Comparison of ENCODE assay signal across 8 mouse cellular contexts in the genomic region with DNA sequence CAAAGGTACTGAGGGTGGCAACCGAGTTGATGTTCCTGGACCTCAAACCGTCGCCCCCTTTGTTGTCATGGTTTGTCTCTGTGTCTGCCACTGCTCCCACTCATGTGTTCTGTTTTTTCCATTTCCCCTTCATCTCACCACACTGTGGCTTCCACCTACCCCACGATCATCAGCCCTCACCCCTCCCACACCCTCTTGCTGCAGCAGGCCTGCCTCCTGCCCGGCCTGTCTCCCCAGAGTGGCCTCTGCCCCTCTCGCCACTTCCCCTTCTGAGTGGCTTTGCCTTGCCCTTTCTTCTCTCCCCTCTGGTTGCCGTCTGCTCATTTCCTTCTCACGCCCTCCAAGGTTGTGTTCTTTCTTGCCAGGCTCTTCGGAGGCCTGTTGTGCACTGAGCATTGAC.
A peak's percentile ranks its signal among the peaks of the same experiment; 100 is the strongest.
DNase-seq lines count a peak whose midpoint lies in the region; ATAC-seq lines count a peak whose summit lies in the region.

No protein-coding gene starts in this region.

- H3K27ac ChIP-seq in embryonic facial prominence, embryonic 13.5 days, result peak overlapping the region; percentile 48
- H3K27ac ChIP-seq in embryonic facial prominence, embryonic 10.5 days (replicated peaks), result no peak overlapping the region
- peak overlapping the region; percentile 72 for H3K27ac ChIP-seq in stomach, embryonic 16.5 days (ENCODE audit: low read length)
- H3K27ac ChIP-seq in forebrain, embryonic 16.5 days (ENCODE audit: low read length), result no peak overlapping the region

- no peaks in the 10 kb centered on the region for H3K9me3 ChIP-seq in embryonic facial prominence, embryonic 13.5 days
- no peaks in the 10 kb centered on the region for H3K9me3 ChIP-seq in embryonic facial prominence, embryonic 10.5 days
- no peaks in the 10 kb centered on the region for H3K9me3 ChIP-seq in stomach, embryonic 16.5 days (replicated peaks; ENCODE audit: control insufficient read depth, low read length)
- no peaks in the 10 kb centered on the region for H3K9me3 ChIP-seq in forebrain, embryonic 16.5 days (ENCODE audit: control insufficient read depth, low read length)

- H3K4me1 ChIP-seq in embryonic facial prominence, embryonic 13.5 days, result peaks cover 15% of the 10 kb centered on the region
- H3K4me1 ChIP-seq in embryonic facial prominence, embryonic 10.5 days, result peaks cover 9% of the 10 kb centered on the region
- H3K4me1 ChIP-seq in stomach, embryonic 16.5 days (ENCODE audit: control insufficient read depth, insufficient read depth, low read length), result peaks cover 24% of the 10 kb centered on the region
- H3K4me1 ChIP-seq in forebrain, embryonic 16.5 days (replicated peaks; ENCODE audit: control insufficient read depth, insufficient read depth, low read length), result peaks cover 11% of the 10 kb centered on the region

- H3K9ac ChIP-seq in embryonic facial prominence, embryonic 13.5 days, result no peak overlapping the region
- peak overlapping the region; percentile 26; the same call in 1 of the 2 replicates for H3K9ac ChIP-seq in stomach, embryonic 16.5 days (ENCODE audit: low read length)
- no peak overlapping the region for H3K9ac ChIP-seq in forebrain, embryonic 16.5 days (replicated peaks; ENCODE audit: low read depth, low read length)

- H3K4me3 ChIP-seq in embryonic facial prominence, embryonic 13.5 days, result no peak overlapping the region
- H3K4me3 ChIP-seq in embryonic facial prominence, embryonic 10.5 days, result no peak overlapping the region
- H3K4me3 ChIP-seq in stomach, embryonic 16.5 days (replicated peaks; ENCODE audit: low read length), result no peak overlapping the region
- H3K4me3 ChIP-seq in forebrain, embryonic 16.5 days (replicated peaks; ENCODE audit: low read length), result no peak overlapping the region

- H3K27me3 ChIP-seq in embryonic facial prominence, embryonic 13.5 days, result no peaks in the 10 kb centered on the region
- H3K27me3 ChIP-seq in embryonic facial prominence, embryonic 10.5 days (replicated peaks; ENCODE audit: low read depth, poor library complexity, severe bottlenecking), result no peaks in the 10 kb centered on the region
- H3K27me3 ChIP-seq in stomach, embryonic 16.5 days (ENCODE audit: control insufficient read depth, insufficient read depth, low read length), result no peaks in the 10 kb centered on the region
- no peaks in the 10 kb centered on the region for H3K27me3 ChIP-seq in forebrain, embryonic 16.5 days (replicated peaks; ENCODE audit: control insufficient read depth, insufficient read depth, low read length)

- no peak for ATAC-seq in embryonic facial prominence, embryonic 13.5 days (ENCODE audit: insufficient number of reproducible peaks, insufficient read depth, low FRiP score, low TSS enrichment, low read depth)
- peak; percentile 39; the same call in 1 of the 2 replicates for ATAC-seq in stomach, embryonic 16.5 days (ENCODE audit: insufficient read depth, low FRiP score)
- ATAC-seq in forebrain, embryonic 16.5 days, result no peak

- no peak for DNase-seq in embryonic facial prominence, embryonic 10.5 days (ENCODE audit: low spot score)
- peak; percentile 24 for DNase-seq in right cerebral cortex, postnatal 25 days
- DNase-seq in right cerebral cortex, postnatal 4 days, result no peak
- peak; percentile 32 for DNase-seq in lung, postnatal 10 days
- DNase-seq in urinary bladder, adult 18-20 months (ENCODE audit: low spot score in 2 of 2), result no peak

- 70% methylated on average over 9 of the region's 9 CpGs for WGBS in embryonic facial prominence, embryonic 13.5 days
- whole genome bisulfite sequencing in embryonic facial prominence, embryonic 10.5 days, result 84% methylated on average over 9 of the region's 9 CpGs
- WGBS in stomach, embryonic 16.5 days, result 50% methylated on average over 9 of the region's 9 CpGs
- WGBS in forebrain, embryonic 16.5 days, result 72% methylated on average over 9 of the region's 9 CpGs

- H3K4me2 ChIP-seq in embryonic facial prominence, embryonic 13.5 days, result no peak overlapping the region
- H3K4me2 ChIP-seq in stomach, embryonic 16.5 days (ENCODE audit: low read depth, low read length), result 0 out of 2 replicates have a peak overlapping the region, but pooled peaks have one; percentile 1
- no peak overlapping the region for H3K4me2 ChIP-seq in forebrain, embryonic 16.5 days (ENCODE audit: low read length)

- H3K36me3 ChIP-seq in embryonic facial prominence, embryonic 13.5 days, result no peaks in the 10 kb centered on the region
- H3K36me3 ChIP-seq in embryonic facial prominence, embryonic 10.5 days (replicated peaks), result no peaks in the 10 kb centered on the region
- H3K36me3 ChIP-seq in stomach, embryonic 16.5 days (ENCODE audit: control insufficient read depth, insufficient read depth, low read length), result no peaks in the 10 kb centered on the region
- H3K36me3 ChIP-seq in forebrain, embryonic 16.5 days (ENCODE audit: control insufficient read depth, insufficient read depth), result no peaks in the 10 kb centered on the region

Comparison
In these comparisons a context has a peak if more than half of its experiments do, and no peak if none do; other contexts are left out.
1. H3K27ac ChIP-seq: peak in embryonic facial prominence, embryonic 13.5 days (single experiment) and stomach, embryonic 16.5 days (single experiment); none in embryonic facial prominence, embryonic 10.5 days (single experiment) and forebrain, embryonic 16.5 days (single experiment).
2. DNase-seq: peak in right cerebral cortex, postnatal 25 days (single experiment) and lung, postnatal 10 days (single experiment); none in embryonic facial prominence, embryonic 10.5 days (single experiment), right cerebral cortex, postnatal 4 days (single experiment) and urinary bladder, adult 18-20 months (0 of 2).